Mouse (Mus musculus) heart, postnatal 25 days (tissue): ENCODE data around the gene Hsd17b1. TPM values are rescaled to one million over a fixed set of nuclear protein-coding genes. Genes with fewer than 3 reads are reported as not detected.
"Not testable (repeated sequence)": the region's sequence is repeated elsewhere in the genome, so short reads cannot be mapped to it uniquely, and the experiment has no call there.

ENCODE experiments used
- DNase-seq: peaks from one replicate; pipeline ENCODE4 v3.0.0; 2022; ENCODE audit warnings: low spot score
- intact Hi-C: fragments of 180-260 bp; cut with DNase I; formaldehyde crosslinking; loops from one replicate; pipeline ENCODE4 v1.15.1; 2025
- microRNA-seq: library from miRNA; unstranded; fragments of <30 nt; microRNA quantifications from one replicate; pipeline ENCODE4 v1.2.0, GENCODE M21; 2022
- total RNA-seq, 2 experiments: library from RNA; stranded (reverse); gene quantifications; 2 replicates each; pipeline ENCODE4 v1.2.3; 2021

Hsd17b1 gene
- total RNA-seq, 2 experiments from 2014 or later = 0.55 to 0.64 TPM

DNA sequence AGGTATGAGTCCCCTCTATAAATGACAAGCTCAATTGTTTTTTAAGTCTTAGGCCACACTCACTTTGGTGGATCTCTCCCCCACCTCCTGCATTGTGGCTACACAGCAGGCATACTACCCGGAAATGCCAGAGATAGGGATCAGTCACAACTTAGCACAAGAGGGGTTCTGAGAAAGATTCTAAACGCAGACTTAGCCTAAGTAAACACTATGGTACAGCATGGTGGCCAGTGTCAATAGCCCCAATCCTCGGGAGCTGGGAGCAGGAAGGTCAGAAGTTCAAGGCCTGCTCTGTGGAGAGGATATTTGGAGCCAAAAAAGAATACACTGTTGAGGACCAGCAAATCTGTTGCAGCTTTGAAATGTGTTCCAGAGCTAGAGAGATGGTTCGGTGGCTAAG is 39.9 kb downstream of the Hsd17b1 start:
- DNase-seq = no peak
- intact Hi-C loops = no loop called here

DNA sequence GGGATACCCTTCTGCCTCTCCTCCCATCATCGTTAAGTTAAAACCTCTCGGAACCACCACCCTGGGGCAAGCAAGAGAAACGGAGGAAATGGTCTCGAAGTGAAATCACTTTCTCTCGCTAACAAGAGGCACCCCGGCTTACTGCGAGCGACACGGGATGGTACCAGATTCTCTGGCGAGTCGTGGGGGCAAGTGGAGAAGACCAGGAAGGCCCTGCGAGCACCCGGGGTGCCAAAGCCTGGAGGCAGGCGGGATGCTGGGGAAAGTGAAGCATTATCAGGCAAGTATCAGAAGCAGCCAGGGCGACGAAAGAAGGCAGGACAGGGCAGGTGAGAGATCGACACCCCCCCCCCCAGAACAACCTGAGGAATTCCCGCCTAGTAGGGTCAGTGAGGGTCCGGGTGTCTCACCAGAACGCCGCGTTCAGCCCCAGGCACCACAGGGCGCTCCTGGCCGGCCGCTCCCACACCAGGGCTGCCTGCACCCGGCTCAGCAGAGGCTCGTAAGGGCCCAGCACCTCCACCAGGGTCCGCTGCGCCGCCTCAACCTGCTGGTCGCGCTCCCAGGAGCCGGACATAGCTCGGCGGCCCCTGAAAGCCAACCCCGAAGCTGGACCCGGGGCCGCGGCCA is 41.0 kb downstream of the Hsd17b1 start:
- no peak for DNase-seq
- intact Hi-C loops = loop anchor here (1.0 kb wide), 1 partner anchor 24 kb away; the partner anchor contains the start of gene Psmc3ip

DNA sequence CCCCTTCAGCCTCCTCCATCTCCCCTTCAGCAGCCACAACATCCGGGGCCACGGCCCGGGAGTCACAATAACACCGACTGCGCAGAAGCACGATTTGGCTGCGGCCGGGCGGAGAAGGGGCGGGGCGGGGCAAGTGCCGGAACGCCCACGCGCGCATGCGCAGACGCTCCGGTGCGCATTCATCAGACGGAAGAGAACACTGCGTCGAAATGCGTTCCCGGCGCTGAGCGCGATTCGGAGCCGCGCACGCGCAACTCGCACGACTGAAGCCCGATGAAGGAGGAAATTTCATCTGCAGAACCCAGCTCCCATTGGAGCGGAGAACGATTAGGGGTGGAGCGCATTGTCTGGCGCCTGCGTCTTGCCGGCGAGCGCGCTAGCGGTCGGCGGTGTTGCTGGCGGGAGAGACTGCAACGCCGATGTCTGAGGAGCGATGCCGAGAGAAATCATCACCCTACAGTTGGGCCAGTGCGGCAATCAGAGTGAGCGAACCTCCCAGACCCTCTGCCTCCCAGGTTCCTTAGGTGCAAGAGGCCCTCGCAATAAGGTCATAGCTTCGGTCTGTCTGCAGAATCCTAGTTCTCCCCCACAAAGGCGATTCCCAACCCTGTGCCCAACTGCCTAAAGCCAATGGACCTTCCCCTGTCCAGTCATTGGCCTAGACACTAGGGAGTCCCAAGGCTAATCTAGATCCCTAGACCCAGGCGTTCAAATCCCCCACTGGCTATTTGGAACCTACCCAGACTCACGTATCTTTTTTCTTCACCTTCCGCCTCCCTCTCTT is 41.7 kb downstream of the Hsd17b1 start, which contains the start of the genes Retreg3 and Tubg1:
Retreg3 (minus strand) TSS at position 133 of the 784 bp plus-strand sequence.
Tubg1 (plus strand) TSS at position 178 of the 784 bp plus-strand sequence.
- intact Hi-C loops = loop anchor here (1.0 to 2.0 kb wide), 2 partner anchors 25 to 49 kb away; partner anchors contain the start of gene Psmc3ip
- DNase-seq = peak; percentile 98

DNA sequence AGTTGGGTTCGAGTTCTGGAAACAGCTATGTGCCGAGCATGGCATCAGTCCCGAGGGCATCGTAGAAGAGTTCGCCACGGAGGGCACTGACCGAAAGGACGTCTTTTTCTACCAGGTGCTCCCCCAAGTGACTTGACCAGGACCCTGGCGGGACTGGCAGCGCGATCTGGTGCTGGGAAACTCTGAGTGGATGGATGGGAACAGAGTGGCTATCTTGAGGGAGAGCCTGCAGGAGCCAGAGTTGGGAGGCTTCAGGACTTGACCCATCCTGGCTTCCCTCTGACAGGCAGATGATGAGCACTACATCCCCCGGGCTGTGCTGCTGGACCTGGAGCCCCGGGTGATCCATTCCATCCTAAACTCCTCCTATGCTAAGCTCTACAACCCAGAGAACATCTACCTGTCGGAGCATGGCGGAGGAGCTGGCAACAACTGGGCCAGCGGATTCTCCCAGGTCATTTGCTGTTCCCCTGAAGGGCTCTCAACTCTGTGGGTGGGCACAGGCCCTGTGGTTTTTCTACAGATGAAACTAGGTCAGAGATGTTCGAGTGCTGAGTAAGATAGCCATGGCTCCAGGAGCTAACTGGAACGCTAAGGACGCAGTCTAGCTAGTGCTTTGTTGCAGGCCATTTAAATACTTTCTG is 42.5 kb downstream of the Hsd17b1 start:
- intact Hi-C loops = loop anchor here (2.0 kb wide), 1 partner anchor 48 kb away; no protein-coding TSS in a partner anchor
- DNase-seq = no peak

DNA sequence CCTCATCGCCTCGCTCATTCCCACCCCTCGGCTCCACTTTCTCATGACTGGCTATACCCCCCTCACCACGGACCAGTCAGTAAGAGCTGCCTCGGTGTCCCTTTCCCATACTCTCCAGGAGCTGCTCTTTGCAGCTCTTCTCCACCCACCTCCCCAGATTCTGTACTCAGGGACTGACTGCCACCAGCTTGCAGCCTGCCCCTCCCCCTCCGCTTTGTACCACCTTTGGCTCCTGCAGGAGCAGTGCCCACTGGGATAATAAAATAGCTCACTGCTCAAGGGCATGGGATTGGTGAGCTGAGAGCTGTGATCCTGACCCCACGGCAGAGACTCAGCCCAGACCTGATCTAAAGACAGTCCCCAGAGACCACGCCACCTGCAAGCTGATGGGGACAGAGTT is 46.3 kb downstream of the Hsd17b1 start:
- DNase-seq, intact Hi-C loops: not testable (repeated sequence)

DNA sequence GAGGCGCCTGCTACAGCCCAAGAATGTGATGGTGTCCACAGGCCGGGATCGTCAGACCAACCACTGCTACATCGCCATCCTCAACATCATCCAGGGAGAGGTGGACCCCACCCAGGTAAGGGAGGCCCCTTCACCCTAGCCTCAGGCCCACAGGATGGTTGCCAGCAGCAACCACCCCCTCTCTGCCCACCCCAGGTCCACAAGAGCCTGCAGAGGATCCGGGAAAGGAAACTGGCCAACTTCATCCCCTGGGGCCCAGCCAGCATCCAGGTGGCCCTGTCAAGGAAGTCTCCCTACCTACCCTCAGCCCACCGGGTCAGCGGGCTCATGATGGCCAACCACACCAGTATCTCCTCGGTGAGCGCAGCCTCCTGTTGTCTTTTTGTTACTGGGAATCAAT is 46.8 kb downstream of the Hsd17b1 start:
- DNase-seq, intact Hi-C loops: not testable (repeated sequence)

DNA sequence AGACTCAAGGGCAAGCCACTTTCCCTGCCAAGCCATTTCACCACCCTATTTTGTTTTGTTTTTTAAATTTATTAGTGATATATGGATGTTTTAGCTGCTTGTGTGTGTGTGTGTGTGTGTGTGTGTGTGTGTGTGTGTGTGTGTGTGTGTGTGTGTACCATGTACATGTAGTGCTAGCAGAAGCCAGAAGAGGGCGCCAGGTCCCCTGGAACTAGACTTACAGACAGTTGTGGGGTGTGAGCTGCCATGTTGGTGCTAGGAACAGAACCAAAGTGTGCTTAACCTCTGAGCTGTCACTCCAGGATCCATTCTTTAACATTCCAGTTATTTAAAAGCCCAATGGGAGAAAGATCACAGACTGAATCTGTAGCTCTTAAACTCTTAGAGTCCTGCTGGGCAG is 48.9 kb downstream of the Hsd17b1 start:
- intact Hi-C loops = no loop called here
- no peak for DNase-seq

DNA sequence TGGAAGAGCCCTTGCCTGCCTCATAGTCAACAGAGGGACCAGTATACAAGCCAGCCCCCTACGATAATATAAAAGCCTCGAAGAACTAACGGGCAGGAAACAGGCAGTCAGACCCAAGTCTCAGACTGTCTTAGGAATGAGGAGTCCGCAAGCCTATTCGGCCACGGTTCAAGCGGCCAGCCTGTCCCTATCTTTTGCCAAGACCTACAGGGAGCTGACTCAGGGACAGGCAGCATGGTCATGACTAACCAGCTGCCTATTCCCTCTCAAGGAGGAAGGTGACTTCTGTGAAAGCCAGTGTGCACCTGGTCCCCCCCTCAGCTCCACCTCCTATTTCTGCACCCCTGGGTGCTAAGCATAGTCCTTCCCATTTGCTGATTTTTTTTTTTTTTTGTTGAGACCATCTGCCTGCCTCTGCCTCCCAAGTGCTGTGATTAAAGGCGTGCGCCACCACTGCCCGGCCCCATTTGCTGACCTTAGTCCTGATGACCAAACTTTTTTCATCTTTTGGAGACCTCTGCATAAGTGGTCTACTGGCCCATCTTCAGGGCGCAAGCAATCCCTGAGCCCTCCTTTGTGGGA is 50.9 kb downstream of the Hsd17b1 start:
- intact Hi-C loops = no loop called here
- no peak for DNase-seq

Small RNAs within 50 kb of the gene (microRNA-seq; reads per million reads assigned to microRNA genes)
- 1.1 reads per million for gene Mir6928

Other genes starting within 250 kb of the Hsd17b1 start
- 10 to 100 TPM; 67.6 to 68.9 TPM for gene Stat5b, start 227.7 kb upstream of the Hsd17b1 start, total RNA-seq
- gene Stat5a, start 219.1 kb upstream of the Hsd17b1 start, total RNA-seq = 10 to 100 TPM; 24.3 to 30.1 TPM
- 100 to 1,000 TPM in 1 of 2 experiments, 10 to 100 TPM in 1; 91.3 to 119 TPM for gene Stat3, start 138.9 kb upstream of the Hsd17b1 start, total RNA-seq
- gene Cavin1, start 107.5 kb upstream of the Hsd17b1 start, total RNA-seq = 100 to 1,000 TPM; 275 to 277 TPM
- 10 to 100 TPM; 84.7 to 87.3 TPM for gene Atp6v0a1, start 69.0 kb upstream of the Hsd17b1 start, total RNA-seq
- gene Naglu, start 8.4 kb upstream of the Hsd17b1 start, total RNA-seq = 1 to 10 TPM; 8.0 to 8.7 TPM
- gene Coasy, start 4.2 kb downstream of the Hsd17b1 start, total RNA-seq = 10 to 100 TPM; 15.8 to 17.1 TPM
- 10 to 100 TPM; 19.1 to 21.4 TPM for gene Mlx, start 8.9 kb downstream of the Hsd17b1 start, total RNA-seq
- gene Psmc3ip, start 17.0 kb downstream of the Hsd17b1 start, total RNA-seq = 1 to 10 TPM; 3.1 TPM
- gene Retreg3, start 41.5 kb downstream of the Hsd17b1 start, total RNA-seq = 10 to 100 TPM; 34.0 to 35.5 TPM
- gene Tubg1, start 41.5 kb downstream of the Hsd17b1 start, total RNA-seq = 10 to 100 TPM; 24.4 to 27.3 TPM
- gene Tubg2, start 77.5 kb downstream of the Hsd17b1 start, total RNA-seq = 1 to 10 TPM; 2.5 to 3.9 TPM
- gene Cntnap1, start 92.1 kb downstream of the Hsd17b1 start, total RNA-seq = 1 to 10 TPM; 1.7 to 2.4 TPM
- 10 to 100 TPM; 24.5 to 28.5 TPM for gene Plekhh3, start 92.9 kb downstream of the Hsd17b1 start, total RNA-seq
- gene Ccr10, start 97.0 kb downstream of the Hsd17b1 start, total RNA-seq = under 1 TPM in 1 of 2 experiments, not detected in 1; 0.14 TPM
- 10 to 100 TPM; 26.0 to 30.4 TPM for gene Ezh1, start 148.1 kb downstream of the Hsd17b1 start, total RNA-seq
- 100 to 1,000 TPM in 1 of 2 experiments, 10 to 100 TPM in 1; 80.9 to 123 TPM for gene Ramp2, start 167.6 kb downstream of the Hsd17b1 start, total RNA-seq
- gene Vps25, start 175.3 kb downstream of the Hsd17b1 start, total RNA-seq = 10 to 100 TPM; 78.2 to 85.0 TPM
- gene Wnk4, start 182.2 kb downstream of the Hsd17b1 start, total RNA-seq = 10 to 100 TPM in 1 of 2 experiments, 1 to 10 TPM in 1; 9.6 to 14.6 TPM
- under 1 TPM; 0.10 to 0.28 TPM for gene Cntd1, start 200.6 kb downstream of the Hsd17b1 start, total RNA-seq
- gene Coa3, start 200.7 kb downstream of the Hsd17b1 start, total RNA-seq = 10 to 100 TPM; 89.0 to 96.9 TPM
- gene Becn1, start 223.9 kb downstream of the Hsd17b1 start, total RNA-seq = 100 to 1,000 TPM in 1 of 2 experiments, 10 to 100 TPM in 1; 92.8 to 102 TPM
- gene Psme3, start 237.8 kb downstream of the Hsd17b1 start, total RNA-seq = 10 to 100 TPM; 80.6 to 88.8 TPM
- 1 to 10 TPM; 1.8 to 2.2 TPM for gene Aoc2, start 246.7 kb downstream of the Hsd17b1 start, total RNA-seq